Mouse (Mus musculus) cortical plate, adult 2 months (tissue): Measurements from ENCODE around the gene Pagr1a.

ENCODE experiments used
- CTCF ChIP-seq: fragments of 200-500 bp; IDR thresholded peaks from 2 replicates; pipeline ENCODE4 v1.5.1; 2011; ENCODE audit warnings: mild to moderate bottlenecking, control low read depth, low read length; ENCODE audit not compliant: insufficient read depth; ENCODE audit errors: extremely low read depth
- POLR2A ChIP-seq: fragments of 200-500 bp; IDR thresholded peaks from 2 replicates; pipeline ENCODE4 v1.6.1; 2011; ENCODE audit warnings: mild to moderate bottlenecking, low read length, control low read depth; ENCODE audit not compliant: insufficient read depth; ENCODE audit errors: extremely low read depth

DNA sequence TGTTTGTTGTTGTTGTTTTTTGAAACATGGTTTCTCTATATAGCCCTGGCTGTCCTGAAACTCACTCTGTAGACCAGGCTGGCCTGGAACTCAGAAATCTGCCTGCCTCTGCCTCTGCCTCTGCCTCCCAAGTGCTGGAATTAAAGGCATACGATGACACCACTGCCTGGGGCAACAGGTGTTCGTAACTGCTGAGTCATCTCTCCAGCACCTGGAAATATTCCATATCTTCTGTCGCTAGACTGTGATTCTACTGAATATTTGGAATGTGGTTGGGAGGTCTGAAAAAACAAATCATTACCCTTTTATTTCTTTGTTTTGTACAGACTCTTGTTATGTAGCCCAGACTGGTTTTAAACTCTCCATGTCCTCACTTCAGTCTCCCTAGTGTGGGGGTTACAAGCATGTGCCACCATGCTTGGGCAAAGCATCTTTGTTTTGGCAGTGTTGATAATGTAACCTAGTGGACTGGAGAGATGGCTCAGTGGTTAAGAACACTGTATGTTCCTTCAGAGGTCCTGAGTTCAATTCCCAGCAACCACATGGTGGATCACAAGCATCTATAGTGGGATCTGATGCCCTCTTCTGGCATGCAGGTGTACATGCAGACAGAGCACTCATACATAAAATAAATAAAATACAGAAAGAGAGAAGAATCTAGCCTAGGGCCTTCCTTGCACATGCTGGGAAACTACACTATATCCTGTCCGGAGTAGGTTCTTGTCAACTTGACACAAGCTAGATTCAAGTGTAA is 12.9 kb downstream of the Pagr1a start:
- TF ChIP-seq CTCF: no peak
- TF ChIP-seq POLR2A: no peak
